Mouse (Mus musculus) thymus, postnatal 25 days (tissue): ENCODE measurements around the gene Gapvd1.

Experiments used
- DNase-seq: peaks from one replicate; pipeline ENCODE4 v3.0.0; 2022

The Gapvd1 gene

DNA sequence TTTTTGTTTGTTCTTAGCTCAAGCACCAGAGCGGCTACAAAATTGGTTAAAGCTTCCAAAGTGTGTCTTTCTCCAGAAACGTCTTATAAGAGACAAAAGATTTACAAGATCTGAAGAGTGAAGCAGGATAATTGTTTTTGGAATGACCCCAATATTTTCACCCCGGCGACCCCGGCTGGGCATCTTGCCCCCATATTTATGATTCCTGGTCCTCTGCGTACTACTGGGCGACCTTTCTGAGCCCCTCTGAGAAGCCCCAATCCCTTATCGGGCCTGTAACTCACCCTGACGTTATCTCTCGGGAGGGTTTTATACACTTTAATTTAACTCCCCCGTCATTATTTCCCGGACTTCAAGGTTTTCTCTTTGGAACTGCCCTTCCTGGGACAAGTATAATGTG lies 123.0 kb downstream of the Gapvd1 start:
- DNase-seq = no peak

DNA sequence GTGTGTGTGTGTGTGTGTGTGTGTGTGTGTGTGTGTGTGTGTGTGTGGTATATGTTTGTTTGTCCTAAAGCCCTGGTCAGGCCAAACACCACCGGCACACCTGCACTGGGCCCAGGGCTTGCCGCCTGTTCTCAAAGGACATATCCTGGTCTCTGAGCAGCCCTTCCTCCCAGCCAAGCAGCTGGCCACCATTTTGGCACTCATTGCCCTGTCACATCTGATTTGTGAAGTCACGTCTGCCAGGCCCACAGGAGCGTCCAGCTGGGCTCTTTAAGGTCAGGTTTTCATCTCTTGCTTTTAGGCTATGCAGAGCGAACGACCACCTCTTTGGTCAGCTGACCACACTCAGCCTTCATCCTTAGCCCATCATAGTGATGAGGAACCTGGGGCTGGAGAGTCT lies 124.6 kb downstream of the Gapvd1 start:
- no peak for DNase-seq

DNA sequence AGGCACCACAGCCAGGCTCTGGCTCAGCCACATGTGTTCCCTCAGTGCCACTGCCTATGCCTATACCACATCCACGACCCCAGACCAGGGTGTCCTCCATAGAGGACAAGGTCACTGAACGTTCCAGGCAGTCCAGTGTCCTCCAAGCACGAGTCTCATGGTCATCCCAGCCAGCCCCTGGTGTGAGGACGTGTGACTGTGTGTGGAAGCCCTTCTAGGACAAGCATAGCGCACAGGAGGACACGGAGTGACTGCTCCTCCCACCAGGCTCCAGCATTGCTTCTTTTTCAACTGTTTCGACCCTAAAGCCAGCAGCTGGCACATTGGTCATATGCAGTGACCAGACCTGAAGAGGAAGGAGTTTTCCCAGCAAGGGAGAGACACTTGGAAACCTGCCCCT lies 125.3 kb downstream of the Gapvd1 start:
- no peak for DNase-seq

DNA sequence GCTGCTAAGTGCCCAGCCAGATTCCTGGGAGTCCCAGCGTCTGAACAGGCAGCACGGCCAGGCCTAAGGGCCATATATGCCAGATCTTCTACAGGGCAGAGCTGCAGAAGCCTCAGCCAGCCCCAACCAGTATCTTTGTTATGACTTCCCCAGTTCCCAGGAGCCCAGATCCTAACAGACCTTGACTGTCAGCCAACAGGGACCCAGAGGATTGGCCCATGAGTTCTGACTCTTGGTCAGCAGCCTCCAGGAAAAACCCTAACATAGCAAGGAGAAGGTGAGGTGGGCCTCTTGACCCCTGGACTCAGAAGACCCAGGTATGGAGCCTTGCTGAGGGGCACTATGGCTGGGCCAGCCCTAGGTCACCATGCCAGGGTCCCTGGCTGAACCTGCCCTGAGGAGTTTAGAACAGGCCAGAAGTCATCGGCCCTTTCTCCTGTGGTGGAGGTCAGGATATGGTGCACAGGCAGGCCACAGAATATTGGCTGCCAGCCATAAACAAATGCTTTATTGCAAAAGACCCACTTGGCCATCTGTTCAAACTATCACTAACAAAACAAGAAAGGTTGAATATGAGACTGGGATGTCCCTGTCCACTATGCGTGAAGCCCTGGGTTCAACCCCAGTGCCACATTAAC lies 126.0 kb downstream of the Gapvd1 start:
- no peak for DNase-seq

DNA sequence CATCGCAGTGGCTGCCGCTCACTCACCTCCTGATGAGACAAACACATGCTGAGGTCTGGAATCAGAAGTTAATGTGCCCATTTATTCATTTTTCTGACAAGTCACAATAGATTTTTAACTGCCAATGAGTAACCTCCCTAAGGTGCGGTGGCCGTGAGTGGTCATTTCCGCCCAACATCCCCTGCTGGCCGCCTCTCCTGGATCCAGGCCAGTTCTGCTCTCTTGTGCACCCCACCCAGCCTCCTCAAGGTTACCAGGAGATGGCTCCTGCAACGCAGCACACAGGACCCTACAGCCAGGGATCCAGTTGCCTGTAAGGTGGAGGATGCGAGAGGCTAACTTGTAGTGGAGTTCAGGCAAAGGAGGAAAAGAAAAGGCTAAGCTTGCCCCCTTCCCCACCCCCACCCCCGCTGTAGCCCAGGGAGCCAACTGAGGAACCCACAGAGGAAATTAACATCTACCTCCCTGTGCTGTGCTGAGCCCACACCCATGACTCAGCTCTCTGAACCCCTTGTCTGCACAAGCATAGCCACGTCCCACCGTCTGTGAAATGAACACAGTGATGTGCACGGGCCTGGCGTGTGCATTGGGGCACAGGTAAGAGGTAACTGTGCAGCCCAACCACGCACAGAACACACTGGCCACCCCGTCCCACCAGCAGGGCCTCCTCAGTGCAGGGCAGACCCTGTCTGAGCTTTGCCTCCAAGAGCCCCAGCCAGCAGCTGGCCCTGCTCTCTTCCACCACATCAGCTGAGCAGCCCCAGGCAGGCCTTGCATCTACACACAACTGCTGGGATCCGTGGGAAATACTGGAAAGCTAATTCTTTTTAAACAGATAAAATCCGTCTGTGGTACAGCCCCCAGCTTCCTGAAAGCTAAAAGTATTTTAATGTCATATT lies 127.5 kb downstream of the Gapvd1 start:
- DNase-seq = no peak
